Mouse (Mus musculus): ENCODE data around the gene Scrn3.

- TF ChIP-seq POLR2A (IDR thresholded peaks at IDR 0.05; ENCODE audit: extremely low read depth, insufficient read depth, low read length) (no peak), CTCF (IDR thresholded peaks at IDR 0.05; ENCODE audit: extremely low read depth, insufficient read depth, low read length) (no peak)
Measured at GRCm38 (mm10) chr2:73360536-73360935, 48.1 kb downstream of the Scrn3 start.

Data from cortical plate, adult 2 months (tissue).